Mouse (Mus musculus): ENCODE results near the gene Ackr2.

- TF ChIP-seq CTCF (conservative IDR thresholded peaks at IDR 0.05; ENCODE audit: low read length) (no peak), POU5F1 (IDR thresholded peaks at IDR 0.05; ENCODE audit: borderline replicate concordance, low read length) (no peak), NANOG (IDR thresholded peaks at IDR 0.05; ENCODE audit: borderline replicate concordance, low read length) (no peak)
These were observed 28.7 kb upstream of the Ackr2 start for GRCm38 (mm10) chr9:121869432-121869831.
